Mouse (Mus musculus): ENCODE results near the gene Leo1. TPM values are rescaled to one million over a fixed set of nuclear protein-coding genes. Genes with fewer than 3 reads are reported as not detected.
"Not testable (repeated sequence)": the region's sequence is repeated elsewhere in the genome, so short reads cannot be mapped to it uniquely, and the experiment has no call there.

The Leo1 gene
- polyA plus RNA-seq, 1 experiment from 2014 or later: 12.7 TPM

GRCm38 (mm10) chr9:75437653-75438385, 3.5 kb upstream of the Leo1 start:
- Histone ChIP-seq H3K36me3 (replicated peaks) (no peaks in the 10 kb centered on the region), H3K4me1 (replicated peaks) (peaks cover 32% of the 10 kb centered on the region), H3K4me3 (replicated peaks) (no peak overlapping the region), H3K27me3 (no peaks in the 10 kb centered on the region; the same call in 1 of the 2 replicates), H3K9ac (no peak overlapping the region), H3K4me2 (no peak overlapping the region), H3K27ac (replicated peaks) (no peak overlapping the region), H3K9me3 (replicated peaks) (no peaks in the 10 kb centered on the region)
- no peak for ATAC-seq (ENCODE audit: insufficient read depth)
- WGBS (ENCODE audit: insufficient replicate concordance): 29% methylated on average over 6 of the region's 6 CpGs

GRCm38 (mm10) chr9:75441691-75442131, 387 bp downstream of the Leo1 start:
- under 1% methylated on average over 25 of the region's 31 CpGs for WGBS (ENCODE audit: insufficient replicate concordance)
- Histone ChIP-seq H3K9me3 (replicated peaks) (no peaks in the 10 kb centered on the region), H3K4me3 (replicated peaks) (peak overlapping the region; percentile 84), H3K4me2 (peak overlapping the region; percentile 80), H3K27ac (replicated peaks) (peak overlapping the region; percentile 84), H3K27me3 (no peaks in the 10 kb centered on the region), H3K36me3 (replicated peaks) (peaks cover 16% of the 10 kb centered on the region), H3K9ac (peak overlapping the region; percentile 86), H3K4me1 (replicated peaks) (peaks cover 34% of the 10 kb centered on the region)
- ATAC-seq (ENCODE audit: insufficient read depth): peak; percentile 77

GRCm38 (mm10) chr9:75444981-75445380, 3.7 kb downstream of the Leo1 start:
- ATAC-seq (ENCODE audit: insufficient read depth): no peak
- Histone ChIP-seq H3K9ac (no peak overlapping the region), H3K4me2 (no peak overlapping the region), H3K36me3 (replicated peaks) (peaks cover 48% of the 10 kb centered on the region), H3K27ac (replicated peaks) (no peak overlapping the region), H3K4me1 (replicated peaks) (peaks cover 30% of the 10 kb centered on the region), H3K9me3 (replicated peaks) (no peaks in the 10 kb centered on the region), H3K27me3 (no peaks in the 10 kb centered on the region), H3K4me3 (replicated peaks) (no peak overlapping the region)
- 81% methylated on average over 15 of the region's 15 CpGs for WGBS (ENCODE audit: insufficient replicate concordance)

- not testable (repeated sequence) for H3K4me3 ChIP-seq (replicated peaks); H3K9me3 ChIP-seq (replicated peaks); H3K27me3 ChIP-seq; ATAC-seq (ENCODE audit: insufficient read depth); H3K4me2 ChIP-seq; H3K27ac ChIP-seq (replicated peaks); H3K9ac ChIP-seq
- Histone ChIP-seq H3K36me3 (replicated peaks) (peaks cover 56% of the 10 kb centered on the region), H3K4me1 (replicated peaks) (peaks cover 27% of the 10 kb centered on the region)
- 74% methylated on average over 10 of the region's 10 CpGs for WGBS (ENCODE audit: insufficient replicate concordance)
Measured at GRCm38 (mm10) chr9:75446574-75446973, 5.2 kb downstream of the Leo1 start.

GRCm38 (mm10) chr9:75448021-75448420, 6.7 kb downstream of the Leo1 start:
- Histone ChIP-seq H3K36me3 (replicated peaks) (peaks cover 67% of the 10 kb centered on the region), H3K9ac (no peak overlapping the region), H3K4me3 (replicated peaks) (no peak overlapping the region), H3K4me1 (replicated peaks) (peaks cover 13% of the 10 kb centered on the region), H3K9me3 (replicated peaks) (no peaks in the 10 kb centered on the region), H3K27me3 (no peaks in the 10 kb centered on the region), H3K4me2 (no peak overlapping the region), H3K27ac (replicated peaks) (no peak overlapping the region)
- no peak for ATAC-seq (ENCODE audit: insufficient read depth)
- 77% methylated on average over 3 of the region's 3 CpGs for WGBS (ENCODE audit: insufficient replicate concordance)

GRCm38 (mm10) chr9:75453994-75454393, 12.7 kb downstream of the Leo1 start:
- Histone ChIP-seq H3K27me3 (no peaks in the 10 kb centered on the region), H3K4me2 (no peak overlapping the region), H3K9me3 (replicated peaks) (no peaks in the 10 kb centered on the region), H3K36me3 (replicated peaks) (peaks cover 87% of the 10 kb centered on the region), H3K27ac (replicated peaks) (no peak overlapping the region), H3K4me1 (replicated peaks) (no peaks in the 10 kb centered on the region), H3K4me3 (replicated peaks) (no peak overlapping the region), H3K9ac (no peak overlapping the region)
- ATAC-seq (ENCODE audit: insufficient read depth): no peak
- WGBS (ENCODE audit: insufficient replicate concordance): 63% methylated on average over 2 of the region's 2 CpGs

- H3K27ac ChIP-seq (replicated peaks): no peak overlapping the region
- H3K9me3 ChIP-seq (replicated peaks): no peaks in the 10 kb centered on the region
- ATAC-seq (ENCODE audit: insufficient read depth): no peak
- H3K4me1 ChIP-seq (replicated peaks): no peaks in the 10 kb centered on the region
- 68% methylated on average over 10 of the region's 10 CpGs for WGBS (ENCODE audit: insufficient replicate concordance)
- no peak overlapping the region for H3K4me3 ChIP-seq (replicated peaks)
- H3K36me3 ChIP-seq (replicated peaks): peaks cover 92% of the 10 kb centered on the region
- no peak overlapping the region for H3K9ac ChIP-seq
- H3K4me2 ChIP-seq: no peak overlapping the region
- H3K27me3 ChIP-seq: no peaks in the 10 kb centered on the region
Measured at GRCm38 (mm10) chr9:75455684-75456083, 14.4 kb downstream of the Leo1 start.

GRCm38 (mm10) chr9:75463050-75463660, 21.8 kb downstream of the Leo1 start:
- 73% methylated on average over 8 of the region's 8 CpGs for WGBS (ENCODE audit: insufficient replicate concordance)
- Histone ChIP-seq H3K4me2 (no peak overlapping the region), H3K9me3 (replicated peaks) (no peaks in the 10 kb centered on the region), H3K9ac (no peak overlapping the region), H3K4me3 (replicated peaks) (no peak overlapping the region), H3K36me3 (replicated peaks) (peaks cover 85% of the 10 kb centered on the region), H3K27me3 (no peaks in the 10 kb centered on the region), H3K27ac (replicated peaks) (no peak overlapping the region), H3K4me1 (replicated peaks) (no peaks in the 10 kb centered on the region)
- ATAC-seq (ENCODE audit: insufficient read depth): no peak

GRCm38 (mm10) chr9:75465856-75466255, 24.5 kb downstream of the Leo1 start:
- WGBS (ENCODE audit: insufficient replicate concordance): 78% methylated on average over 9 of the region's 9 CpGs
- Histone ChIP-seq H3K27ac (replicated peaks) (no peak overlapping the region), H3K9ac (no peak overlapping the region), H3K27me3 (no peaks in the 10 kb centered on the region), H3K4me2 (no peak overlapping the region), H3K4me1 (replicated peaks) (no peaks in the 10 kb centered on the region), H3K36me3 (replicated peaks) (peaks cover 69% of the 10 kb centered on the region), H3K9me3 (replicated peaks) (no peaks in the 10 kb centered on the region), H3K4me3 (replicated peaks) (no peak overlapping the region)
- ATAC-seq (ENCODE audit: insufficient read depth): no peak

GRCm38 (mm10) chr9:75466641-75467040, 25.3 kb downstream of the Leo1 start:
- H3K9me3 ChIP-seq (replicated peaks): no peaks in the 10 kb centered on the region
- H3K4me3 ChIP-seq (replicated peaks): no peak overlapping the region
- no peak overlapping the region for H3K27ac ChIP-seq (replicated peaks)
- ATAC-seq (ENCODE audit: insufficient read depth): no peak
- H3K4me2 ChIP-seq: no peak overlapping the region
- no peaks in the 10 kb centered on the region for H3K4me1 ChIP-seq (replicated peaks)
- peaks cover 64% of the 10 kb centered on the region for H3K36me3 ChIP-seq (replicated peaks)
- H3K27me3 ChIP-seq: no peaks in the 10 kb centered on the region
- H3K9ac ChIP-seq: no peak overlapping the region
- 79% methylated on average over 4 of the region's 4 CpGs for WGBS (ENCODE audit: insufficient replicate concordance)

- Histone ChIP-seq H3K27me3 (no peaks in the 10 kb centered on the region), H3K27ac (replicated peaks) (no peak overlapping the region), H3K4me3 (replicated peaks) (no peak overlapping the region), H3K4me2 (no peak overlapping the region), H3K9me3 (replicated peaks) (no peaks in the 10 kb centered on the region), H3K4me1 (replicated peaks) (no peaks in the 10 kb centered on the region), H3K9ac (no peak overlapping the region), H3K36me3 (replicated peaks) (peaks cover 56% of the 10 kb centered on the region)
- ATAC-seq (ENCODE audit: insufficient read depth): no peak
- WGBS (ENCODE audit: insufficient replicate concordance): 79% methylated on average over 3 of the region's 3 CpGs
Measured at GRCm38 (mm10) chr9:75467581-75467980, 26.3 kb downstream of the Leo1 start.
